Mouse (Mus musculus) adrenal gland, adult (tissue): Measurements from ENCODE around the gene Kcna7.

Source experiments
- DNase-seq, 2 experiments: peaks; one replicate each; pipeline ENCODE4 v3.0.0; 2022 to 2023; ENCODE audit warnings: low spot score in 1 of 2; ENCODE audit not compliant: inconsistent age in 2 of 2

Kcna7 gene

DNA sequence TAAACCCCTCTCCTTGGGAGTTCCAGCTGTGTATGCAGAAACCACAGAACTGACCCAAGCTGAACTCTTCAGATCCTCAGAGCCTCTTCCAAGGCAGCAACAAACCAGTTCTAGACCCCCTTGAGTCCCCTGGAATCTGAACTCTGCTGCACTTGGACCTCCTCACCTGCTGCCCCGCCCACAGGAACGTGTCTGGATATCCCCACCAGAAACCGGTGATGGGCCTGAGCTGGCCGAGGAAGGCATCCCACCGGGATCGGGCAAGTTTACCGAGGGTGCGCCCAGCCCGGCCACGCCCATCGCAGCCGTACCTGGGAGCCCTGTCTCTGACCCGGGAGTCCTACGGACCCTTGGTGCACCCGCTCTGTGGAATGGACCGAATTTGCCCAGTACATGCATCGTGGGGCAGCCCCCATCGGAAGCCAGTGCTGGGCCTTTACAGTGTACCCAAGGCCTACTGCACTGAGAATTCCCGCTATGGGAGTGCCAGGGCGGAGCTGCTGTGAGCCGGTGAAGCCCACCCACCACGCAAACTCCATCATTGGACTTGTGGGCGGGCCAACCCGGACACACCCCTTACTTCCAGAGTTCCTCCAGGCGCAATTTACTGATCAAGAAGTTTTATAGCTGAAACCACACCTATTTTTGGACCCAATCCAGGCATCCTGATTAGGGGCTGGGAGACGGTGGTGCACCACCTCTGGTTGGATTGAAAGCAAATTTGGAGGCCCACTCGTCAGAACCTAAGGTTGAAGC lies 14.6 kb downstream of the Kcna7 start:
- no peak for DNase-seq

DNA sequence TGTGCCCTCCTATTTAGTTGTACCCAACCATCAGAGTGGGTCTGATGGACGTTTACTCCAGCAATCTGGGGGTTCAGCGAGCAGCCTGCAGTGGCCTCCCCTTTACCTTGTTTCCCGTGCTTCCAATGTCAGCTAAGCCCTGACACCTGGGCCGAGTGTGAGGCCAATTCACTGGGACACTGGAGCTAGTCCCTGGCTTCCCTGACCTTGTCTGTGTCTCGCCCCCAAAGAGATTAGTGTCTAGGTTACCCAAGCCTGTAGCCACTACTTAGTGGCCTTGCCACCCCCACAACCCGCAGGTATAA lies 15.1 kb downstream of the Kcna7 start, which contains the start of gene Lhb:
Gene Lhb, plus strand, starts transcription at position 206 of the 305 bp plus-strand sequence.
- no peak for DNase-seq

DNA sequence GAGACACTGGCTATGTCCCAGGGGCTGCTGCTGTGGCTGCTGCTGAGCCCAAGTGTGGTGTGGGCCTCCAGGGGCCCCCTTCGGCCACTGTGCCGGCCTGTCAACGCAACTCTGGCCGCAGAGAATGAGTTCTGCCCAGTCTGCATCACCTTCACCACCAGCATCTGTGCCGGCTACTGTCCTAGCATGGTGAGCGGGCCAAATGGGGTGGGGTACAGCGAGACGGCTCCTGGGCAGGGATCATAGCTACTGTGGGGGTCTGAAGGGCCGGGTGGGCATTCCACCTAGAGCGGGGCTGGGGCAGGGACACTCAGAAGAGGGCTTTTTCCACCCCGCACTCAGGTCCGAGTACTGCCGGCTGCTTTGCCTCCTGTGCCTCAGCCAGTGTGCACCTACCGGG lies 15.7 kb downstream of the Kcna7 start:
- DNase-seq: no peak

DNA sequence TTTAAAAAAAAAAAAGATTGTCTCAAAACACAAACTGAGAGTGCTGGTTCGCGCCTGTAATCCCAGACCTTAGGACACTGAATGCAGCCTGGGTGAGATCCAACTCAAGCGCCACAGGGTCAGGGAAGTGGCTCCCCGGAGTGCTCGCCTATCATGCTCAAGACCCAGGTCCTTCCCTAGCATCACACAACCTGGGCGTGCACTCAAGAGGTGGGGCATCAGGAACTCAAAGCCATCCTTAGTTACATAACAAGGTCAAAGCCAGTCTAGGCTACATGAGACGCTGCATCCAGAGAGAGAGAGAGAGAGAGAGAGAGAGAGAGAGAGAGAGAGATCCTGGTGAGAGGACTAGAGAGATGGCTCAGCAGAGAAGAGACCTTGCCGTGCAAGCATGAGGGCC lies 21.1 kb downstream of the Kcna7 start:
- DNase-seq: no peak

DNA sequence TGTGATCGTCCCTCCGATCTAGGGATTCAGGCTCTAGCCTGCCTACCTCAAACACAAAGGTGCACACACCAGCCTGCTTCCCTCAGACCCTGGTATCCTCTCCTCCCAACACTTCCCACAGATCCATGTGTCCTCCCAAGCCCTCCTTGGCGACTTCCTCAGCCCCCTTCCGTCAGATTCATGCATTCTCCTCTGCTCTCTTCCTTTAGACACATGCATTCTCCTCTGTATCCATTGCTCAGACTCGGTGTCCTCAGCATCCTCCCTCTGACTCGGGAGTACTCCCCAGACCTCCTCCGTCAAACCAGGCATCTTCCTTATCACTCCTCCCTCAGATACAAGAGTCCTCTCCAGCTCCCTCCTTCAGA lies 28.4 kb downstream of the Kcna7 start:
- no peak for DNase-seq

DNA sequence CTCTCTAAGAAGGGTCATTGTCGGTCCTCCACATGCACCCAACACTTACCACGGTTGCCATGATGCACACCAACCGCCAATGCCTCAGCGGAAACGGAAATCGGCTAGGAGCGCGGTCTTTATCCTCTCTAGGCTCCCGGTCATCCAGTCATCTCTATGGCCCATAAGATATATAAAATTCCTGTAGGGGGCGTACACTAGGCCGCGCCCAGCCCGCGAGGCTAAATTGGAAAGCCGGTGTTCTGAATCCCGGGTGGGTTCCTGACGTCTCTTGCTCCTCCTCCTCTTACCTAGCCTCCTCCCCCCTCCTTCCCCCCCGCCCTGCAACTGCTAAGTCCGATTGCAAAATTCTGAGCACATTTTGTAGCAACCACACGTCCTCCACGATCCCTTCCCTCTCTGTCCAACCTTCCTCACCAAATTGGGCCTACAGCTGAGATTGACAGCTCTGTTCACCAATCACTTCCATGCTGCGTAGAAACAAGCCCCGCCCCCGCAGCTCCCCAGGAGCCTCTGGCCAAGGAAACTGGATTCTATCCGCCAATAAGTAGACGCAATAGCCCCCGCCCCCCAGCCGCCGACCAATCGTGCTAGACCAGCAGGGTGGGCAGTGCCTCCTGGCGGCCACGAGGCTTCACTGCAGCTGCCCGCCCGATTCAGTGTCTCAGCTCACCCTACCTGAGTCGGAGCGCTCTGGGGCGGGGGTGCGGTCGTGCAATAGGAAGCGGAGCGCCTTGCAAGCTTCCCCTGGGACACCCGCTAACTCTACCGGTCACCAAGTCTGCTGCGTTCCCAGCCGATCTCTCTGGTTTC lies 29.0 kb downstream of the Kcna7 start, which contains the start of gene Gys1:
Gene Gys1, plus strand, starts transcription at position 642 of the 813 bp plus-strand sequence.
- peak; percentile 100 for DNase-seq

DNA sequence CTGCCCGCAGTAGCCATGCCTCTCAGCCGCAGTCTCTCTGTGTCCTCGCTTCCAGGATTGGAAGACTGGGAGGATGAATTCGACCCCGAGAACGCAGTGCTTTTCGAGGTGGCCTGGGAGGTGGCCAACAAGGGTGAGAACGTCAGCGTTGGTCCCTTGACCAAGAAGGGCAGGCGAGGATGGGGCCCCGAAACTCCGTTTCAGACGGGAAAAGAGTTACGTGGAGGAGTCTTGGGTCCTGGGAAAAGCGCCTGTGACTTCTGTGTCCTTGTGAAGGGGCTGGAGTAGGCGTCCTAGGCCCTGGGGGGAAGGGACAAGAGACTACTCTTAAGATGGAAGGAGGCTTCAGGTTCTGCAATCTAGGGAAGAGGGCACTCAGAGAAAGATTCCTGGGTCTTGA lies 29.6 kb downstream of the Kcna7 start:
- DNase-seq: no peak

DNA sequence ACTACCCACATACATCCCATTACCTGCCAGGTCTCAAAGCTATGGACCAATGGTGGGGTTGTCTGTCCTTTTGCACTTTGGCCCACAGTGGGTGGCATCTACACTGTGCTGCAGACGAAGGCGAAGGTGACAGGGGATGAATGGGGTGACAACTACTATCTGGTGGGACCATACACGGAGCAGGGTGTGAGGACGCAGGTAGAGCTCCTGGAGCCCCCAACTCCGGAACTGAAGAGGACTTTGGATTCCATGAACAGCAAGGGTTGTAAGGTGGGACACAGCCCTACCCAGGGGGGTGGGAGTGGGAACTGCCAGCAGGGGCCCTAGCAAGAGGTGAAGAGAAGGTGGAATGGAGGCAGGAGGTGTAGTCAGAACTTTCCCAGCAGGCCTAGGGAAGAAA lies 31.0 kb downstream of the Kcna7 start:
- DNase-seq: no peak

DNA sequence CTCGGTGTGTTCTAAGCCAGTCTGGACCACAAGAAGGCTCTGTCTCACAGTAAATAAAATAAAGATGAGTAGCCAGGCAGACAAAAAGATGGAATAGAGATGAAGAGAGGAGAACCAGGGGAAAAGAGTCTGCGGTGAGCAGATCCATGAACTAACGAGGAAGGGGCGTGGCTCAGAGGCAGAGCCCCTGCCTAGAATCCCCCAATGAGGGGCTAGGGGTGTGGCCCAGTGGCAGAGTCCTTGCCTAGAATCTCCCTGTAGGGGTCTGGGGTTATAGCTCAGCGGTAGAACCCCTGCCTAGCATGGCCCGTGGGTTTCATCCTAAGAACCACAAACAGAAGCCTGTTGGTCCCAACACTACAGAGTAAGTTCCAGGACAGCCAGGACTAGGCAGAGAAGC lies 31.6 kb downstream of the Kcna7 start:
- no peak for DNase-seq

DNA sequence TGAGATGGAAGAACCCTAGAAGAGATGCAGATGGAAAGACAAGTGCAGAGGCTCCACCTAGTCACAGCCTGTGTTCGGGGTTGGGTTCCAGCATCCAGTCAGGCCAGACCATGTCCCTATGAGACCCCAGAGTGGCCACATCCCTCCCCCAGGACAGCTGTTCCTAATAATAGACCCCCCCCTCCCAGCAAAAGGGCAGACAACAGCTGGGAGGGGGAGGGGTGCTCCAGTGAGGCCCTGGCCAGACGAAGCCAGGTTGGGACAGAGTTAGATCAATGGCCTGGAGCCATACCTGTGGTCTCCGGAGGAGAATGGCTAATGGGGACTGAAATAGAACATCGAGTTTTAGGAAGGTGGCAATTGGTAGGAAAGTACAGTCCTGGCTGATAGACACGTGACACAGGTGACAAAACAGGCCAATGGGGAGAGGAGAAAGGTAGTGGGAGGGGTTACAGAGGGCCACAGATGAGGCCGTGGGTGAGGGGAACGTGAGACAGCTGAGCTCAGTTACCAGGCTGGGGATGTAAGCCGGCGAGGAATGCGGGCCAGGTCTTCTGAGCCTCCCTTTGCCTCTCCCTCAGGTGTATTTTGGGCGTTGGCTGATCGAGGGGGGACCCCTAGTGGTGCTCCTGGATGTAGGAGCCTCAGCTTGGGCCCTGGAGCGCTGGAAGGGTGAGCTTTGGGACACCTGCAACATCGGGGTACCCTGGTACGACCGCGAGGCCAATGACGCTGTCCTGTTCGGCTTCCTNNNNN lies 32.2 kb downstream of the Kcna7 start, which contains the start of gene Ruvbl2:
Gene Ruvbl2, minus strand, starts transcription at position 576 of the 756 bp plus-strand sequence.
- DNase-seq: no peak

DNA sequence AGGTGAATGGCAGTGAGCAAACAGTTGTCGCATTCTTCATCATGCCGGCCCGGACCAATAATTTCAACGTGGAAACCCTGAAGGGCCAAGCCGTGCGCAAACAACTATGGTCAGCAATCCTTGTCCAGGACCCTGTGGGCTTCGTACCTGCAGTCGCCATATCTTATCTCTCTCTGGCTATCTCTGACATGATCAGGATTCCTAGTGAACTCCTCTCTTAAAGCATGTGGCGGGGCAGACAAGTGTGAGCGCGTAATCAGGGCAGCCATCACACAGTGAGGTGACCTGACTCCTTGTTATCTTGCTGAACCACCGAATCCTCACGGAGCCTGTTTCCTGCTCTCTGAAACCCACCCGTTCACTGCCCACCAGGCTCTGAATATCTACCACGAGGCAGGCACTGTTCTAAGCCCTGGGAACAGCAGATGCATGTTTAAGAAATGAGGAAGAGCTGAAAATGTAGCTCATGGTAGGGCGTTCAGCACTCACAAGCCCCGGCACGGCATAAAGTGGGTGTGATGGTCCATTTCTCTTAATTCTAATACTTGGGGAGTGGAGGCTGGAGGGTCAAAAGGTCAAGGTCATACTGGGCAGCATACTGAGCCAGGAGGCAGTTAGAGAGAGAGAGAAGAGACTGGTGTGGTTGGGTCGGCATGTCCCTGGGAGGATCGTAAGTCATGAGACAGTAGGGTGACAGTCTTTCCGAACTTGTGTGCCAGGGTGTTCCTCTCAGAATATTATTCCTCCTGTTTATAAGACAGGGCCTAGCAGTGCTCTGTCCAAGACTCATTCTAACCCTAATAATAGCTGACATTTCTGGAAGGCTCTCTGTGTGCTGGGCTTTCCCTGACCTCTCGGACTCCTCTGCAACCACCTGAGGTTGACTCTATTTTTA lies 38.3 kb downstream of the Kcna7 start:
- DNase-seq: peak; percentile 52 to 74

DNA sequence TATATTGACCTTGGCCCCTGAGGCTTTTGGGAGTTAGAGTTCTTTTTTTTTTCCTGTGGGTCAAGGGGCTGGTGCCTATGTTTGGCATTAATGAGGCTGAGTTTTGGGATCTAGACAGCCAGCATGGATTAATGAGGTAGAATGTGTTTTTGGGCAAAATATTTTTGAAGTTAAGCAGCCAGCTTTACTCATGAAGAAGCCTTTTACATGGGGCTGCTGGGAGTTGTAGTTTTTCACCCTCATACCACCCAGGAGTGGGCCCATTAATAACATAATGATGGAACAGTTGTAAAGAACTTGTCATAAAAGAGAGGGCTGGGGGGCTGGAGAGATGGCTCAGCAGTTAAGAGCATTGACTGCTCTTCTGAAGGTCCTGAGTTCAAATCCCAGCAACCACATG lies 41.1 kb downstream of the Kcna7 start:
- no peak for DNase-seq

DNA sequence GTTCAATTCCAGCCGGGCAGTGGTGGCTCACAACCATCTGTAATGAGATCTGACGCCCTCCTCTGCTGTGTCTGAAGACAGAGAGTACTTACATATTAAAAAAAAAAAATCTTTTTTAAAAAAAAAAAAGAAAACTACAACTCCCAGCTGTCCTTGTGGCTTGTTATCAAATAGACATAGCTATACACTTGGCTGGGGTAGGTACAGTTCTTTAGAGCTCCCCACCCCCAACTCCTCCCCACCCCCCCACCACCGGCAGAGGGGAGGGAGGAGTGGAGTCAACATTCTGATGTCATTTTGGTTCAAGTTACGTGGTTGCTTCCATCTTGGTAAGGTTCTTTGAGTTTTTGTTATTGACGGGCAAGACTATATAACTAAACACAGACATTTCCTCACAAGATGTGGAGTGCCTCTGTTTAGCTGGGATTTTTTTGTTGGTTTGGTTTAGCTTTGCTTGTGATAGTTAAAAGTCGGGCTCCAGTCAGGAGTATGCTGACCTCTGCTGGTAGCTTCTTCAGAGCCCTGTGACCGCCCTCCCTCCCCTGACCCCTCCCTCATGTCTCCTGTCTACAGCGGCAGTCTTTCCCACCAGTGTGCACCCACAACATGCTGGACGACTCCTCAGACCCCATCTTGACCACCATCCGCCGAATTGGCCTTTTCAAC lies 42.0 kb downstream of the Kcna7 start:
- DNase-seq: peak; percentile 35 to 76

DNA sequence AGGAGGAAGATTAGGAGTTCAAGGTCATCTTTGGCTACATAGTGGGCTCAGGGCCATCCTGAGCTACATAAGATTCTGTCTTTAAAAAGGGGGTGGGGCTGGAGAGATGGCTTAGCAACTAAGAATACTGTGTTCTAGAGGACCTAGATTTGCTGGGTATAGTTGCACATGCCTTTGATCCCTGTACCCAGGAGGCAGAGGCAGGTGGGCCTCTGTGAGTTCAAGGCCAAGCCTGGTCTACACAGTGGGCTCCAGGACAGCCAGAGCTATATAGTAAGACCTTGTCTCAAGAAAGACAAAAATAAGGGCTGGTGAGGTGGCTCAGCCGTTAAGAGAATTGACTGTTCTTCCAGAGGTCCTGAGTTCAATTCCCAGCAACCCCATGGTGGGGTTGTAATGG lies 44.5 kb downstream of the Kcna7 start:
- DNase-seq: no peak

DNA sequence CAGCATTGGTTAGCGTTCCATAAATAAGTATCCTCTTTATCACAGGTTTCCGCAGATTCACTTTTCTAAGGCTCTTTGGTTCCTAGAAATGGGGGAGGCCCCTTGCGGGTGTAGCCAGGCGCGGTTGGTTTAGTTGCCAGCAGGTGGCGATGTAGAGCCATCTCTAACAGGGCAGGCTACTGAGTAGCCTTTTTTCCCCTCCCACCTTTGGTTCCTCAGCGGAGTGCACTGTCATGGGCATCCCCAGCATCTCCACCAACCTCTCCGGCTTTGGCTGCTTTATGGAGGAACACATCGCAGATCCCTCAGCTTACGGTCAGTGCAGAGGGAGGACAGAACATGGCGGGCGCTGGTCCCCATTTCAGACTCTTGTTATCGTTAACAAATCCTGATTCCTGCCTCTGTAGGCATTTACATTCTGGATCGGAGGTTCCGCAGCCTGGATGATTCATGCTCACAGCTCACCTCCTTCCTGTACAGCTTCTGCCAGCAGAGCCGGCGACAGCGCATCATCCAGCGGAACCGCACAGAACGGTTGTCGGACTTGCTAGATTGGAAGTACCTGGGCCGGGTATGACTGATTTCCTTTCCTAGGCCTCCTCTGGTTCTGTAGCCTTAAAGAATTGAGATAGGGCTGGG lies 46.0 kb downstream of the Kcna7 start:
- DNase-seq: peak; percentile 81 to 94

DNA sequence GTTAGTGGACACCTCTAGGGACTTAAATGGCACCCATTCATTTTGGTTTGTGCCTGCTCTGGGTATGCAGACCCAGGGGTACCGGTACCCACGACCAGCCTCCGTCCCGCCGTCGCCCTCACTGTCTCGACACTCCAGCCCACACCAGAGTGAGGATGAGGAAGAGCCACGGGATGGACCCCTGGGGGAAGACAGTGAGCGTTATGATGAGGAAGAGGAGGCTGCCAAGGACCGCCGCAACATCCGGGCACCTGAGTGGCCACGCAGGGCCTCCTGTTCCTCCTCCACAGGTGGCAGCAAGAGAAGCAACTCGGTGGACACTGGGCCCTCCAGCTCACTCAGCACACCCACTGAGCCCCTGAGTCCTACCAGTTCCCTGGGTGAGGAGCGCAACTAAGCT lies 49.5 kb downstream of the Kcna7 start:
- no peak for DNase-seq

DNA sequence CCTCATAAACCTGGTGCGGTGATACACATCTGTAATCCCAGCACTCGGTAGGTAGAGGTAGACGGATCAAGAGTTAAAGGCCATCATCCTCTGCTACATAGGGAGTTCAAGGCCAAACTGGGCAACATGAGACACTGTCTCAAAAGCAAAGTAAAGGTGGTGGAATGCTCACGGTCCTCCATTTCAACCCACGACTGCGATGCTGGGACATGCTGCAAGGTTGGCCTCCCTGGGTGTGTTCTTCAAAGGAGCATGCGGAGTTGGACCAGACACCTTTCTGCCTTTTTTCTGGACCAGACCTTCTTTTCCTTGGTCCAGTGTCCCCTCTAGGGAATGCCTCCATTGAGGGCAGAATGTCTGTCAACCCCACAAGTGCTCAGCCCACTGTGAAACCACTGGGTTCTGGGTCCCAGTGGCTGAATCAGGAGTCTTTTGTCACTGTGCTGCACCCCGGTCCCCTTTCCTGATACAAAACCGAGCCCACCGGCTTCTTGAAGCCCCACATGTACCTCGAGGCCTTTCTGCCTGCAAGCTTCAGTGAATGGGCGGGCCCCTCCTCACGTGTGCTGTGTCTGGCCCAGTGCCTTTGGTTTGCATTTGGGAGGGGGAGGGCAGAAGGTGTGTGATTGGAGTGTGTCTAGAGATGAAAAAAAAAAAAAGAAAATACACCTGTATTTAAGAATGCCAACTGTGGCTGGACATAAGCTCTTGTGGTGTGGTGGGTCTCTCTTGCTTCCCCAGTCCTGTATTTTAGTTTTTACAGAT lies 50.7 kb downstream of the Kcna7 start:
- peak in 1 of 2 experiments; percentile 44 for DNase-seq

DNA sequence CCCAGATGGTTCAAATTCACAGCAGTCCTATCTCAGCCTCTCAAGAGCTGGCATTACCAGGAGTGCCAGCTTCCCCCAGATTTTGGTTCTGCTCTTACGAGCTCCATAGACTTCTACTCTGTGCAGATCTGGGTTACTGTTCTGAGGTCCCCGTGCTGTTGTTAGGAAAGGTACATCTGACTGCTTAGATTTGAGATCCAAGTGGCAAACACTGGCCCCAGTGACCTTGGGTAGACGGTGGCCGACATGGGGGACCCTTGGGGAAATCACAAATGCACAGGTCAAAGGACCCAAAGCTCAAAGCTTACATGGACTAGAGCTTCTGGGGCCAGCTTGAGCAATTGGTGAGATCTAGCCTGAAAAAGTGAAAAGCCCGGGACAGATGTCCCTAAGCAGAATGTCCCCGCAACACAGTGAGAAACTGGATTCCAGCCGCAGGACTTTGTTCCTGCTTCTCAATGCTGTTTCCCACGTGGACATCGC lies 51.3 kb downstream of the Kcna7 start:
- peak; percentile 42 to 69 for DNase-seq
